Mouse (Mus musculus) midbrain, postnatal 0 days (tissue): ENCODE data around the gene Dcaf7. TPM values are rescaled to one million over a fixed set of nuclear protein-coding genes. Genes with fewer than 3 reads are reported as not detected.
"Not testable (repeated sequence)": the region's sequence is repeated elsewhere in the genome, so short reads cannot be mapped to it uniquely, and the experiment has no call there.

Source experiments
- ATAC-seq: fragments of 200-750 bp; cut with Nextera tagmentation; 2 replicates; pipeline ENCODE4 v1.8.0; 2017; ENCODE audit warnings: moderate number of reproducible peaks, mild to moderate bottlenecking, moderate TSS enrichment, moderate library complexity; ENCODE audit not compliant: low FRiP score
- DNase-seq: peaks from one replicate; pipeline ENCODE4 v3.0.0-alpha.2; 2015; ENCODE audit warnings: low spot score
- H3K27ac ChIP-seq: fragments of 300-500 bp; sonication (generic); 2 replicates; pipeline ENCODE4 v1.5.1; 2014; ENCODE audit warnings: low read depth, mild to moderate bottlenecking, low read length, mixed read lengths
- H3K27me3 ChIP-seq: fragments of 300-500 bp; sonication (generic); 2 replicates; pipeline ENCODE4 v1.6.1; 2014; ENCODE audit warnings: low read length, control low read depth, mixed read lengths; ENCODE audit not compliant: insufficient read depth
- H3K36me3 ChIP-seq: fragments of 300-500 bp; sonication (generic); 2 replicates; pipeline ENCODE4 v1.6.1; 2014; ENCODE audit warnings: low read length, control low read depth, mixed read lengths; ENCODE audit not compliant: insufficient read depth
- H3K4me1 ChIP-seq: fragments of 300-500 bp; sonication (generic); 2 replicates; pipeline ENCODE4 v1.6.1; 2014; ENCODE audit warnings: mild to moderate bottlenecking, control low read depth, antibody characterized with exemption, low read length, mixed read lengths; ENCODE audit not compliant: insufficient read depth
- H3K4me2 ChIP-seq: fragments of 300-500 bp; sonication (generic); 2 replicates; pipeline ENCODE4 v1.6.1; 2014; ENCODE audit warnings: low read depth, mild to moderate bottlenecking, low read length, mixed read lengths; ENCODE audit not compliant: poor library complexity, severe bottlenecking
- H3K4me3 ChIP-seq: fragments of 300-500 bp; sonication (generic); 2 replicates; pipeline ENCODE4 v1.5.1; 2014; ENCODE audit warnings: low read depth, mild to moderate bottlenecking, low read length, moderate library complexity
- H3K9ac ChIP-seq: fragments of 300-500 bp; sonication (generic); replicated peaks from 2 replicates; pipeline ENCODE4 v1.6.1; 2014; ENCODE audit warnings: mild to moderate bottlenecking, low read length, moderate library complexity, mixed read lengths; ENCODE audit not compliant: poor library complexity, severe bottlenecking
- H3K9me3 ChIP-seq: fragments of 300-500 bp; sonication (generic); 2 replicates; pipeline ENCODE4 v1.6.1; 2016; ENCODE audit warnings: low read length, control low read depth
- CTCF ChIP-seq: IDR thresholded peaks from 2 replicates; pipeline ENCODE4 v1.5.1; 2016; ENCODE audit warnings: antibody characterized with exemption, mild to moderate bottlenecking
- WGBS: fragments of 180-500 bp; shearing (Covaris S2); extraction: QIAGEN DNeasy Blood & Tissue Kit; methylation state at CpG from one replicate; pipeline ENCODE4 v1.1.7; 2014; 5-methylcytosine and 5-hydroxymethylcytosine counted together
- polyA plus RNA-seq: library from polyadenylated mRNA; unstranded; fragments of >200 nt; fragmentation: Nextera tagmentation; extraction: Ambion mirVana; gene quantifications from 2 replicates; pipeline ENCODE4 v1.2.1, GENCODE M21; 2015
- total RNA-seq: library from RNA; depleted of rRNA; stranded (reverse); fragments of >200 nt; gene quantifications from 2 replicates; pipeline ENCODE4 v1.2.3, GENCODE M21; 2014

The Dcaf7 gene
- total and polyA plus RNA-seq, 2 experiments from 2014 or later: 170 to 313 TPM

GRCm38 (mm10) chr11:106016440-106016839 lies 20.2 kb upstream of the Dcaf7 start:
- 83% methylated on average over 5 of the region's 5 CpGs for WGBS
- ATAC-seq (no peak), DNase-seq (no peak)
- no peak overlapping the region for H3K27ac ChIP-seq
- no peak overlapping the region for H3K4me2 ChIP-seq
- no peaks in the 10 kb centered on the region for H3K9me3 ChIP-seq
- H3K36me3 ChIP-seq: no peaks in the 10 kb centered on the region
- no peak overlapping the region for H3K4me3 ChIP-seq
- H3K27me3 ChIP-seq: no peaks in the 10 kb centered on the region
- peaks cover 7% of the 10 kb centered on the region; the same call in 1 of the 2 replicates for H3K4me1 ChIP-seq
- TF ChIP-seq CTCF: no peak
- no peak overlapping the region for H3K9ac ChIP-seq

GRCm38 (mm10) chr11:106020051-106020763 lies 16.5 kb upstream of the Dcaf7 start:
- peak overlapping the region; percentile 65 for H3K4me2 ChIP-seq
- ATAC-seq (peak; percentile 81), DNase-seq (peak; percentile 68)
- no peaks in the 10 kb centered on the region for H3K27me3 ChIP-seq
- peaks cover 7% of the 10 kb centered on the region; the same call in 1 of the 2 replicates for H3K4me1 ChIP-seq
- no peaks in the 10 kb centered on the region for H3K36me3 ChIP-seq
- H3K9me3 ChIP-seq: no peaks in the 10 kb centered on the region
- under 1% methylated on average over 50 of the region's 50 CpGs for WGBS
- H3K4me3 ChIP-seq: peak overlapping the region; percentile 47
- peak; percentile 18; the same call in 1 of the 2 replicates for TF ChIP-seq CTCF
- peak overlapping the region; percentile 77 for H3K27ac ChIP-seq
- peak overlapping the region; percentile 72 for H3K9ac ChIP-seq

- no peak for TF ChIP-seq CTCF
These were observed 10.9 kb upstream of the Dcaf7 start for GRCm38 (mm10) chr11:106025774-106026173.

GRCm38 (mm10) chr11:106026465-106027151 lies 10.1 kb upstream of the Dcaf7 start:
- no peaks in the 10 kb centered on the region for H3K36me3 ChIP-seq
- no peak overlapping the region for H3K27ac ChIP-seq
- H3K27me3 ChIP-seq: no peaks in the 10 kb centered on the region
- H3K9me3 ChIP-seq: no peaks in the 10 kb centered on the region
- TF ChIP-seq CTCF: peak; percentile 83
- no peak overlapping the region for H3K4me3 ChIP-seq
- H3K9ac ChIP-seq: no peak overlapping the region
- no peaks in the 10 kb centered on the region for H3K4me1 ChIP-seq
- WGBS: 45% methylated on average over 10 of the region's 11 CpGs
- ATAC-seq (no peak), DNase-seq (peak; percentile 55)
- no peak overlapping the region for H3K4me2 ChIP-seq

More at GRCm38 (mm10) chr11:106025774-106026173, 10.9 kb upstream of the Dcaf7 start:
- ATAC-seq (no peak), DNase-seq (no peak)
- no peaks in the 10 kb centered on the region for H3K9me3 ChIP-seq
- H3K4me2 ChIP-seq: no peak overlapping the region
- peaks cover 6% of the 10 kb centered on the region; the same call in 1 of the 2 replicates for H3K4me1 ChIP-seq
- WGBS: 84% methylated on average over 3 of the region's 3 CpGs
- no peaks in the 10 kb centered on the region for H3K27me3 ChIP-seq
- no peak overlapping the region for H3K4me3 ChIP-seq
- H3K36me3 ChIP-seq: no peaks in the 10 kb centered on the region
- no peak overlapping the region for H3K9ac ChIP-seq
- H3K27ac ChIP-seq: no peak overlapping the region

- H3K4me3 ChIP-seq: no peak overlapping the region
- DNase-seq (no peak), ATAC-seq (no peak)
- H3K4me1 ChIP-seq: no peaks in the 10 kb centered on the region
- H3K9ac ChIP-seq: no peak overlapping the region
- H3K36me3 ChIP-seq: no peaks in the 10 kb centered on the region
- no peaks in the 10 kb centered on the region for H3K9me3 ChIP-seq
- TF ChIP-seq CTCF: no peak
- 86% methylated on average over 5 of the region's 5 CpGs for WGBS
- no peak overlapping the region for H3K4me2 ChIP-seq
- H3K27me3 ChIP-seq: no peaks in the 10 kb centered on the region
- H3K27ac ChIP-seq: no peak overlapping the region
These were observed 9.1 kb upstream of the Dcaf7 start for GRCm38 (mm10) chr11:106027607-106028006.

- not testable (repeated sequence) for H3K9ac ChIP-seq, ATAC-seq, H3K27me3 ChIP-seq, DNase-seq, H3K9me3 ChIP-seq, H3K27ac ChIP-seq, H3K4me1 ChIP-seq, H3K36me3 ChIP-seq
- 25% methylated on average over 5 of the region's 25 CpGs for WGBS
- Histone ChIP-seq H3K4me3 (peak overlapping the region; percentile 22), H3K4me2 (peak overlapping the region; percentile 29; the same call in 1 of the 2 replicates)
These were observed 4.6 kb upstream of the Dcaf7 start for GRCm38 (mm10) chr11:106032074-106032473.
